Mouse (Mus musculus) small intestine, adult 2 months (tissue): ENCODE data around the gene Ubac2.

ENCODE experiments used
- CTCF ChIP-seq: fragments of 200-500 bp; IDR thresholded peaks from 2 replicates; pipeline ENCODE4 v1.5.1; 2012; ENCODE audit warnings: low read depth, mild to moderate bottlenecking, control low read depth, inconsistent platforms, low read length, moderate library complexity, mixed read lengths; ENCODE audit not compliant: insufficient replicate concordance, insufficient read length; ENCODE audit errors: extremely low read depth
- POLR2A ChIP-seq: fragments of 200-500 bp; IDR thresholded peaks from 2 replicates; pipeline ENCODE4 v1.6.1; 2012; ENCODE audit warnings: low read depth, mild to moderate bottlenecking, control low read depth, inconsistent platforms, low read length, moderate library complexity

DNA sequence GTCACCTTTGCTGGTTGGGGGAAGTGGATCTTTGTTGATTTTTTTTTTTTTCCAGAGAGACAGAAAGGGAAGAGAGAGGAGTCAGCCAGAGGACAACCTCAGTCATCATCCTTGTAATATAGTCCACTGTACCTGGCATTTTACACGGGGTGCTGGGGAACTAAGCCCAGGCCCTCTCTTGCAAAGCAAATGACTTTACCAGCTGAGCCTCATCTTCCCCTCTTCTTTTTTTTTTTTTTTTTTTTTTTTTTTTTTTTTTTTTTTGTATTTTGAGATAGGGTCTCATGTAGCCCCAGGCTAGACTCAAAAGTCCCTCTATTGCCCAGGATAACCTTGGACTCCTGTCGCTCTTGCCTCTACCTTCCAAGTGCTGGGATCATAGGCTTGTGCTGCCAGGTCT, 141.0 kb downstream of the Ubac2 start:
- TF ChIP-seq POLR2A = no peak
- no peak for TF ChIP-seq CTCF
